Mouse (Mus musculus) heart, adult 2 months (tissue): ENCODE measurements around the gene Fnip1. TPM values are rescaled to one million over a fixed set of nuclear protein-coding genes. Genes with fewer than 3 reads are reported as not detected.

ENCODE experiments used
- DNase-seq, 2 experiments: peaks; one replicate each; pipeline ENCODE4 v3.0.0; 2021
- H3K27ac ChIP-seq: fragments of 200-600 bp; 2 replicates; pipeline ENCODE4 v1.8.1; 2022
- H3K27me3 ChIP-seq: fragments of 200-500 bp; 2 replicates; pipeline ENCODE4 v1.6.1; 2012; ENCODE audit warnings: mild to moderate bottlenecking, low read length, inconsistent platforms, mixed read lengths; ENCODE audit not compliant: control insufficient read depth, insufficient read depth
- H3K36me3 ChIP-seq: fragments of 200-500 bp; 2 replicates; pipeline ENCODE4 v1.6.1; 2012; ENCODE audit warnings: low read length, inconsistent platforms; ENCODE audit not compliant: control insufficient read depth, insufficient read depth
- H3K4me1 ChIP-seq: fragments of 200-500 bp; 2 replicates; pipeline ENCODE4 v1.6.1; 2011; ENCODE audit warnings: low read length; ENCODE audit not compliant: control insufficient read depth, insufficient read depth
- H3K4me3 ChIP-seq: fragments of 200-600 bp; 2 replicates; pipeline ENCODE4 v1.8.1; 2022
- H3K79me2 ChIP-seq: fragments of 200-500 bp; replicated peaks from 2 replicates; pipeline ENCODE4 v1.6.1; 2012; ENCODE audit warnings: mild to moderate bottlenecking, inconsistent platforms, low read length, moderate library complexity, mixed read lengths; ENCODE audit not compliant: control insufficient read depth, insufficient read depth
- H3K9ac ChIP-seq: fragments of 200-500 bp; 2 replicates; pipeline ENCODE4 v1.6.1; 2012; ENCODE audit warnings: low read depth, mild to moderate bottlenecking, control low read depth, inconsistent platforms, low read length, mixed read lengths
- CTCF ChIP-seq: fragments of 200-600 bp; IDR thresholded peaks from 2 replicates; pipeline ENCODE4 v1.8.1; 2022; ENCODE audit warnings: antibody characterized with exemption, mild to moderate bottlenecking, moderate library complexity
- EP300 ChIP-seq: fragments of 200-500 bp; IDR thresholded peaks from 2 replicates; pipeline ENCODE4 v1.6.1; 2011; ENCODE audit warnings: low read depth, low read length, control low read depth; ENCODE audit not compliant: insufficient read depth
- POLR2A ChIP-seq: fragments of 200-500 bp; IDR thresholded peaks from 2 replicates; pipeline ENCODE4 v1.6.1; 2011; ENCODE audit warnings: mild to moderate bottlenecking, low read depth, low read length, control low read depth; ENCODE audit not compliant: insufficient read depth
- WGBS: fragments of 180-500 bp; shearing (Covaris S2); methylation state at CpG from one replicate; pipeline ENCODE4 v1.1.7; 2018; 5-methylcytosine and 5-hydroxymethylcytosine counted together
- intact Hi-C: fragments of 180-260 bp; cut with DNase I; formaldehyde crosslinking; loops from one replicate; pipeline ENCODE4 v1.15.1; 2025
- polyA plus RNA-seq: library from polyadenylated mRNA; depleted of rRNA; stranded (reverse); fragments of >200 nt; gene quantifications from 2 replicates; pipeline ENCODE4 v1.2.3, GENCODE M21; 2012
- total RNA-seq, 2 experiments: library from RNA; stranded (reverse); gene quantifications; 2 replicates each; pipeline ENCODE4 v1.2.3; 2021

Gene Fnip1
- total and polyA plus RNA-seq, 3 experiments = 4.8 to 42.9 (median 30.4) TPM

GRCm38 (mm10) chr11:54523431-54524001 is 85.5 kb downstream of the Fnip1 start:
- peaks cover 9% of the 10 kb centered on the region for H3K4me1 ChIP-seq

GRCm38 (mm10) chr11:54528002-54528401 is 90.0 kb downstream of the Fnip1 start:
- Histone ChIP-seq H3K4me1 (peaks cover 9% of the 10 kb centered on the region; the same call in 1 of the 2 replicates), H3K27me3 (no peaks in the 10 kb centered on the region), H3K27ac (no peak overlapping the region), H3K36me3 (peaks cover 12% of the 10 kb centered on the region), H3K4me3 (no peak overlapping the region), H3K79me2 (peaks cover 3% of the 10 kb centered on the region), H3K9ac (no peak overlapping the region)
- TF ChIP-seq EP300 (no peak), CTCF (no peak), POLR2A (no peak)
- WGBS = 35% methylated on average over 2 of the region's 2 CpGs
- intact Hi-C loops = loop anchor here (10.0 kb wide), 1 partner anchor 433 kb away; no protein-coding TSS in a partner anchor
- no peak for DNase-seq

More at GRCm38 (mm10) chr11:54523431-54524001, 85.5 kb downstream of the Fnip1 start:
- Histone ChIP-seq H3K27ac (peak overlapping the region; percentile 96), H3K36me3 (peaks cover 2% of the 10 kb centered on the region), H3K79me2 (peaks cover 3% of the 10 kb centered on the region), H3K4me3 (peak overlapping the region; percentile 71), H3K27me3 (no peaks in the 10 kb centered on the region), H3K9ac (peak overlapping the region; percentile 86)
- DNase-seq = no peak
- TF ChIP-seq POLR2A (no peak), CTCF (no peak), EP300 (no peak)
- intact Hi-C loops = loop anchor here (5.0 to 10.0 kb wide), 2 partner anchors 339 to 429 kb away; partner anchors contain the start of gene Lyrm7
- WGBS = 11% methylated on average over 10 of the region's 10 CpGs

- WGBS = 0% methylated on average over 1 of the region's 1 CpGs
- TF ChIP-seq CTCF (no peak), EP300 (no peak), POLR2A (no peak)
- intact Hi-C loops = no loop called here
- peak overlapping the region; percentile 12 for H3K27ac ChIP-seq
- H3K4me1 ChIP-seq = peaks cover 6% of the 10 kb centered on the region
- H3K9ac ChIP-seq = no peak overlapping the region
- H3K79me2 ChIP-seq = peaks cover 2% of the 10 kb centered on the region; the same call in 1 of the 2 replicates
- H3K36me3 ChIP-seq = peaks cover 12% of the 10 kb centered on the region
- no peaks in the 10 kb centered on the region for H3K27me3 ChIP-seq
- no peak overlapping the region for H3K4me3 ChIP-seq
- peak in 1 of 2 experiments; percentile 38 for DNase-seq
These were observed 92.4 kb downstream of the Fnip1 start for GRCm38 (mm10) chr11:54530391-54530790.

GRCm38 (mm10) chr11:54530916-54531315 is 92.9 kb downstream of the Fnip1 start:
- Histone ChIP-seq H3K27ac (peak overlapping the region; percentile 12), H3K79me2 (peaks cover 3% of the 10 kb centered on the region; the same call in 1 of the 2 replicates), H3K4me3 (no peak overlapping the region), H3K4me1 (peaks cover 7% of the 10 kb centered on the region), H3K9ac (no peak overlapping the region), H3K36me3 (peaks cover 12% of the 10 kb centered on the region), H3K27me3 (no peaks in the 10 kb centered on the region)
- WGBS = 70% methylated on average over 1 of the region's 1 CpGs
- no peak for DNase-seq
- no peak for TF ChIP-seq CTCF
- no peak for TF ChIP-seq POLR2A
- TF ChIP-seq EP300 = no peak
- intact Hi-C loops = no loop called here

- H3K27ac ChIP-seq = no peak overlapping the region
- peaks cover 3% of the 10 kb centered on the region; the same call in 1 of the 2 replicates for H3K79me2 ChIP-seq
- no peak overlapping the region for H3K4me3 ChIP-seq
- intact Hi-C loops = loop anchor here (2.0 kb wide), 1 partner anchor 177 kb away; no protein-coding TSS in a partner anchor
- H3K4me1 ChIP-seq = peaks cover 7% of the 10 kb centered on the region
- H3K9ac ChIP-seq = no peak overlapping the region
- 46% methylated on average over 2 of the region's 2 CpGs for WGBS
- no peaks in the 10 kb centered on the region for H3K27me3 ChIP-seq
- TF ChIP-seq EP300 (no peak), CTCF (no peak), POLR2A (no peak)
- no peak for DNase-seq
- H3K36me3 ChIP-seq = peaks cover 10% of the 10 kb centered on the region
These were observed 95.8 kb downstream of the Fnip1 start for GRCm38 (mm10) chr11:54533834-54534233.

GRCm38 (mm10) chr11:54534871-54535270 is 96.9 kb downstream of the Fnip1 start:
- H3K36me3 ChIP-seq = peaks cover 7% of the 10 kb centered on the region
- intact Hi-C loops = loop anchor here (1.0 to 5.0 kb wide), 3 partner anchors 178 to 268 kb away; partner anchors contain the start of gene Il3
- H3K79me2 ChIP-seq = peaks cover 3% of the 10 kb centered on the region; the same call in 1 of the 2 replicates
- WGBS = 35% methylated on average over 6 of the region's 6 CpGs
- H3K27me3 ChIP-seq = no peaks in the 10 kb centered on the region
- peak; percentile 98 for TF ChIP-seq CTCF
- no peak for TF ChIP-seq POLR2A
- peak; percentile 30; the same call in 1 of the 2 replicates for TF ChIP-seq EP300
- no peak overlapping the region for H3K9ac ChIP-seq
- H3K4me1 ChIP-seq = peaks cover 9% of the 10 kb centered on the region
- no peak overlapping the region for H3K4me3 ChIP-seq
- peak; percentile 67 to 87 for DNase-seq
- H3K27ac ChIP-seq = no peak overlapping the region
